23 mouse cellular contexts compared by ENCODE assay signal in genomic region chr2:40000456-40000855, GRCm38 (mm10).
DNase-seq lines count a peak whose midpoint lies in the region; ATAC-seq and TF ChIP-seq lines count a peak whose summit lies in the region.
"Had no signal": no experiment of that assay in that cellular context is flagged by ENCODE, and none has a peak within 500 bp of the region (broad histone marks: within the 10 kb centered on the region; RNA-seq: fewer than 3 reads in every experiment).

No protein-coding gene starts in this region.

- H3K4me3 ChIP-seq in forebrain, postnatal 0 days (ENCODE audit: low read depth, low read length) = no peak overlapping the region
- H3K4me3 ChIP-seq in forebrain, embryonic 12.5 days (replicated peaks) = no peak overlapping the region
- H3K4me3 ChIP-seq in midbrain, embryonic 14.5 days (replicated peaks; ENCODE audit: low read depth, low read length) = no peak overlapping the region
- no peak overlapping the region for H3K4me3 ChIP-seq in midbrain, embryonic 10.5 days
- H3K4me3 ChIP-seq: gastrocnemius, adult 2 months; hindbrain, embryonic 10.5 days; limb, embryonic 12.5 days; liver, embryonic 15.5 days; neural tube, embryonic 13.5 days had no signal

- H3K4me2 ChIP-seq in forebrain, postnatal 0 days (ENCODE audit: low read depth) = no peak overlapping the region
- H3K4me2 ChIP-seq in forebrain, embryonic 12.5 days = no peak overlapping the region
- H3K4me2 ChIP-seq in midbrain, embryonic 14.5 days (ENCODE audit: low read length) = no peak overlapping the region
- H3K4me2 ChIP-seq: limb, embryonic 12.5 days; liver, embryonic 15.5 days; lung, embryonic 14.5 days; neural tube, embryonic 13.5 days had no signal

- no peak for ATAC-seq in cerebellum, adult (ENCODE audit: insufficient number of reproducible peaks, low FRiP score, low TSS enrichment)
- no peak for ATAC-seq in forebrain, postnatal 0 days
- ATAC-seq in forebrain, embryonic 12.5 days (ENCODE audit: low FRiP score) = no peak
- ATAC-seq in midbrain, embryonic 14.5 days (ENCODE audit: low FRiP score, low TSS enrichment) = no peak
- ATAC-seq: intestine, postnatal 0 days had no signal

- no peaks in the 10 kb centered on the region for H3K36me3 ChIP-seq in forebrain, postnatal 0 days (ENCODE audit: insufficient read depth)
- no peaks in the 10 kb centered on the region for H3K36me3 ChIP-seq in forebrain, embryonic 12.5 days (replicated peaks)
- no peaks in the 10 kb centered on the region for H3K36me3 ChIP-seq in midbrain, embryonic 14.5 days (ENCODE audit: control insufficient read depth, insufficient read depth, low read length)
- H3K36me3 ChIP-seq in midbrain, embryonic 10.5 days = no peaks in the 10 kb centered on the region
- H3K36me3 ChIP-seq: hindbrain, embryonic 10.5 days; limb, embryonic 12.5 days; liver, embryonic 15.5 days; neural tube, embryonic 13.5 days had no signal

- WGBS in forebrain, postnatal 0 days = 52% methylated on average over 1 of the region's 1 CpGs
- WGBS in forebrain, embryonic 12.5 days = 56% methylated on average over 1 of the region's 1 CpGs
- 43% methylated on average over 1 of the region's 1 CpGs for WGBS in midbrain, embryonic 14.5 days
- whole genome bisulfite sequencing in midbrain, embryonic 10.5 days = 38% methylated on average over 1 of the region's 1 CpGs

- TF ChIP-seq CTCF in forebrain, postnatal 0 days (IDR thresholded peaks at IDR 0.05; ENCODE audit: low read depth) = no peak

- peak; percentile 11 to 33 for DNase-seq in cerebellum, postnatal 25 days
- DNase-seq in forebrain, postnatal 0 days = peak; percentile 0
- peak; percentile 30 for DNase-seq in midbrain, embryonic 14.5 days
- DNase-seq in midbrain, embryonic 10.5 days (ENCODE audit: low spot score) = no peak
- no peak for DNase-seq in layer of hippocampus, postnatal 36 days
- DNase-seq: B cell, adult 2 months; gastrocnemius, adult 2 months; heart, postnatal 14 days; kidney, adult 9 months; kidney, postnatal 10 days; lung, embryonic 14.5 days; lung, postnatal 14 days; right cerebral cortex, postnatal 4 days; thymus, adult 18-20 months; thymus, postnatal 25 days had no signal

- H3K27me3 ChIP-seq in forebrain, postnatal 0 days (ENCODE audit: insufficient read depth, low read length) = no peaks in the 10 kb centered on the region
- no peaks in the 10 kb centered on the region for H3K27me3 ChIP-seq in forebrain, embryonic 12.5 days
- H3K27me3 ChIP-seq in midbrain, embryonic 14.5 days (ENCODE audit: control insufficient read depth, insufficient read depth, low read length) = no peaks in the 10 kb centered on the region
- H3K27me3 ChIP-seq in midbrain, embryonic 10.5 days (ENCODE audit: low read depth, poor library complexity, severe bottlenecking) = no peaks in the 10 kb centered on the region
- H3K27me3 ChIP-seq: limb, embryonic 12.5 days; liver, embryonic 15.5 days; neural tube, embryonic 13.5 days had no signal

- H3K9ac ChIP-seq in forebrain, postnatal 0 days = no peak overlapping the region
- H3K9ac ChIP-seq in forebrain, embryonic 12.5 days = no peak overlapping the region
- H3K9ac ChIP-seq in midbrain, embryonic 14.5 days (replicated peaks; ENCODE audit: low read length) = no peak overlapping the region
- H3K9ac ChIP-seq: limb, embryonic 12.5 days; liver, embryonic 15.5 days; lung, embryonic 14.5 days; neural tube, embryonic 13.5 days had no signal

- H3K4me1 ChIP-seq in forebrain, postnatal 0 days (ENCODE audit: insufficient read depth) = no peaks in the 10 kb centered on the region
- no peaks in the 10 kb centered on the region for H3K4me1 ChIP-seq in forebrain, embryonic 12.5 days
- no peaks in the 10 kb centered on the region for H3K4me1 ChIP-seq in midbrain, embryonic 14.5 days (ENCODE audit: control insufficient read depth, insufficient read depth, low read length)
- H3K4me1 ChIP-seq in midbrain, embryonic 10.5 days = no peaks in the 10 kb centered on the region
- H3K4me1 ChIP-seq: hindbrain, embryonic 10.5 days; limb, embryonic 12.5 days; liver, embryonic 15.5 days; neural tube, embryonic 13.5 days had no signal

- no peak overlapping the region for H3K27ac ChIP-seq in forebrain, postnatal 0 days (ENCODE audit: low read depth, low read length)
- no peak overlapping the region for H3K27ac ChIP-seq in forebrain, embryonic 12.5 days
- no peak overlapping the region for H3K27ac ChIP-seq in midbrain, embryonic 14.5 days (replicated peaks; ENCODE audit: low read depth, low read length)
- H3K27ac ChIP-seq in midbrain, embryonic 10.5 days (replicated peaks) = no peak overlapping the region
- H3K27ac ChIP-seq: gastrocnemius, adult 2 months; hindbrain, embryonic 10.5 days; limb, embryonic 12.5 days; liver, embryonic 15.5 days; neural tube, embryonic 13.5 days; stomach, postnatal 0 days had no signal

- H3K9me3 ChIP-seq in forebrain, postnatal 0 days (ENCODE audit: low read length) = no peaks in the 10 kb centered on the region
- H3K9me3 ChIP-seq in forebrain, embryonic 12.5 days = no peaks in the 10 kb centered on the region
- no peaks in the 10 kb centered on the region for H3K9me3 ChIP-seq in midbrain, embryonic 14.5 days (ENCODE audit: control insufficient read depth, low read length)
- H3K9me3 ChIP-seq in midbrain, embryonic 10.5 days (replicated peaks) = no peaks in the 10 kb centered on the region
- H3K9me3 ChIP-seq: hindbrain, embryonic 10.5 days; limb, embryonic 12.5 days; liver, embryonic 15.5 days; neural tube, embryonic 13.5 days had no signal

Comparison
In these comparisons a context has a peak if more than half of its experiments do, and no peak if none do; other contexts are left out.
1. DNase-seq: peak in cerebellum, postnatal 25 days (2 of 2), forebrain, postnatal 0 days (single experiment) and midbrain, embryonic 14.5 days (single experiment); none in midbrain, embryonic 10.5 days (single experiment) and layer of hippocampus, postnatal 36 days (0 of 2).